Mouse (Mus musculus) midbrain, embryonic 13.5 days (tissue): ENCODE measurements at regions not wholly inside any gene's neighbourhood (a gene's known extent, or its start where the extent isn't known, plus 50 kb on each side); places are given as distances from the start of the nearest gene placed in this dataset.

Source experiments
- ATAC-seq: fragments of 200-750 bp; cut with Nextera tagmentation; 2 replicates; pipeline ENCODE4 v1.8.0; 2017; ENCODE audit warnings: mild to moderate bottlenecking, moderate TSS enrichment, moderate library complexity
- H3K27ac ChIP-seq: fragments of 300-500 bp; sonication (generic); 2 replicates; pipeline ENCODE4 v1.5.1; 2015; ENCODE audit warnings: inconsistent platforms, mild to moderate bottlenecking, moderate library complexity
- H3K27me3 ChIP-seq: fragments of 300-500 bp; sonication (generic); 2 replicates; pipeline ENCODE4 v1.6.1; 2015; ENCODE audit warnings: mild to moderate bottlenecking, inconsistent platforms
- H3K36me3 ChIP-seq: fragments of 300-500 bp; sonication (generic); 2 replicates; pipeline ENCODE4 v1.6.1; 2015; ENCODE audit warnings: mild to moderate bottlenecking, inconsistent platforms
- H3K4me1 ChIP-seq: fragments of 300-500 bp; sonication (generic); replicated peaks from 2 replicates; pipeline ENCODE4 v1.6.1; 2015; ENCODE audit warnings: inconsistent platforms
- H3K4me2 ChIP-seq: fragments of 300-500 bp; sonication (generic); replicated peaks from 2 replicates; pipeline ENCODE4 v1.6.1; 2015; ENCODE audit warnings: moderate library complexity, mild to moderate bottlenecking, inconsistent platforms
- H3K4me3 ChIP-seq: fragments of 300-500 bp; sonication (generic); replicated peaks from 2 replicates; pipeline ENCODE4 v1.5.1; 2015; ENCODE audit warnings: mild to moderate bottlenecking, inconsistent platforms
- H3K9ac ChIP-seq: fragments of 300-500 bp; sonication (generic); replicated peaks from 2 replicates; pipeline ENCODE4 v1.6.1; 2015; ENCODE audit warnings: mild to moderate bottlenecking, inconsistent platforms
- H3K9me3 ChIP-seq: fragments of 300-500 bp; sonication (generic); 2 replicates; pipeline ENCODE4 v1.6.1; 2016; ENCODE audit warnings: mild to moderate bottlenecking, inconsistent platforms
- WGBS: fragments of 180-500 bp; shearing (Covaris S2); methylation state at CpG from one replicate; pipeline ENCODE4 v1.1.7; 2015; 5-methylcytosine and 5-hydroxymethylcytosine counted together

GRCm38 (mm10) chr9:116338093-116338728, 163.1 kb upstream of the Tgfbr2 start:
- H3K9me3 ChIP-seq: peaks cover 3% of the 10 kb centered on the region; the same call in 1 of the 2 replicates
- WGBS: 88% methylated on average over 5 of the region's 5 CpGs
- no peaks in the 10 kb centered on the region for H3K36me3 ChIP-seq
- H3K27me3 ChIP-seq: no peaks in the 10 kb centered on the region
- no peak overlapping the region for H3K4me3 ChIP-seq
- no peak overlapping the region for H3K9ac ChIP-seq
- no peak overlapping the region for H3K27ac ChIP-seq
- H3K4me1 ChIP-seq: no peaks in the 10 kb centered on the region
- ATAC-seq: no peak
- no peak overlapping the region for H3K4me2 ChIP-seq

- H3K27me3 ChIP-seq: no peaks in the 10 kb centered on the region
- WGBS: 92% methylated on average over 8 of the region's 8 CpGs
- H3K9ac ChIP-seq: no peak overlapping the region
- no peaks in the 10 kb centered on the region for H3K36me3 ChIP-seq
- H3K9me3 ChIP-seq: peaks cover 3% of the 10 kb centered on the region; the same call in 1 of the 2 replicates
- no peak for ATAC-seq
- no peak overlapping the region for H3K4me3 ChIP-seq
- H3K27ac ChIP-seq: no peak overlapping the region
- H3K4me2 ChIP-seq: no peak overlapping the region
- H3K4me1 ChIP-seq: no peaks in the 10 kb centered on the region
Measured at GRCm38 (mm10) chr9:116337446-116338010, 162.4 kb upstream of the Tgfbr2 start.

DNA sequence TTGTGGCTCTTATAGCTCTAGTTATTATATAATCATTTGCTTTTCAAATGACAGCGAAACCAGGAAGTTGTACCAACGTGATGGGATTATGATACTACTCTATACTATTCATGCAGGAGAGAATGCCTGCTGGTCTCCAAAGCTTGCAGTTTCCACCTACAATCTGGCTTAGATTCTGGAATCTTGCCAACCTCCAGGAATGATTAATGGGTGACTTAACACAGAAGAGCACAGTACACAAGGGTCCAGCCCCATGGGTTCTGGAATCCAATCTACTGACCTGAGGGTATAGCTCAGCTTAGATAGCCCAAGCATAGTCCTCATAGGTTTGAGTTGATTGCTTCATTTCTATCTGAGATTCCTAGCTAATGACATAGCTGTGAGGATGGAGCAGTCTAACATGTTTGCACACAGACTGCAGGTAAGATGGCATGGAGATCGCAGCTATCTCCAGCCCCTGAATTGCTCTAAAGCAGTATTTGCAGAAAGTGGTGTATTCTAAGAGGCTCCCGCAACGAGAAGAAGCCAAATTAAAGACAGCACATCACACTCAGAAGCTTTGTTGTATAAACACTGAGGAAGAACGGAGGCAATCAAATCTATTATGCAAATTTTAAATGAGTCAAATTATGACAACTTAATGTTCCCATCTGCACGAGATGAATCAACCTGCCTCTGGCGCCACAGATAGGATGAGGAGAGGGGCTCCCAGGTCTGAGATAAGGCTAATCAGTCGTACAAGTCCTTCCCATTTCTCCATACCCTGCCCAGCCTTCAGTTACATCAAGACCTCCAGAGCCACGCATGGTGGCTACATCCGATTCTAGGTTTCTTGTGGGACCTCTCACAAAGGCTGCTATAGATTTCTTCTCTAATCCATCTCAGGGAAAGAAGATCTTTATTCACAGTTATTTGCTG, 160.7 kb upstream of the Tgfbr2 start:
- Histone ChIP-seq H3K27me3 (no peaks in the 10 kb centered on the region), H3K9me3 (peaks cover under 1% of the 10 kb centered on the region; the same call in 1 of the 2 replicates), H3K4me3 (no peak overlapping the region), H3K4me2 (no peak overlapping the region), H3K4me1 (no peaks in the 10 kb centered on the region), H3K36me3 (no peaks in the 10 kb centered on the region), H3K9ac (no peak overlapping the region), H3K27ac (no peak overlapping the region)
- WGBS: 92% methylated on average over 11 of the region's 11 CpGs
- ATAC-seq: no peak

DNA sequence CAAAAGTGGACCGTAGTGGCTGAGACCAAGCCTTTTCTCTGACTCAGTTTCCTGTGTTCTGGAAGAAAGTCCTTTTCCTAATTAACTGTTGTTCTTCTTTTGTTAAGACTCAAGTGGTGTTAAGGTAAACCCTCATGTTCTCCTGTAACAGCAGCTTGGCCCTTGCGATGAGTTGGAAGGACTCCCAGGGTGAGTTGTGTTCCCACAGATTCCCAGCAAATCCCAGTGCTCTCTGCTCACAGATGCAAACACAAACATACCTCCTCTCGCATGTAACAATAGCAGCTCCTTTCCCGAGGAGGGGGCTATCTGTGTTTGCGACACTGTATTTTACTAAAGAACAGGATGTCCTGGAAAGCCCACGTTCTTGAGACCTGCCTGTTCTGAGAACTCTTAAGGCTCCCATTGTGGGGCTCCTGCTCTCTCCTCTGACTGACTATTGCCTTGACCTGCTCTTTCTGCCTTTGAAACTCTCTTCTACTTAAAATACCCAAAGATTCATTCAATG, 158.8 kb upstream of the Tgfbr2 start:
- Histone ChIP-seq H3K9ac (no peak overlapping the region), H3K9me3 (no peaks in the 10 kb centered on the region; the same call in 1 of the 2 replicates), H3K36me3 (no peaks in the 10 kb centered on the region), H3K4me2 (no peak overlapping the region), H3K27ac (no peak overlapping the region), H3K4me1 (no peaks in the 10 kb centered on the region), H3K4me3 (no peak overlapping the region), H3K27me3 (no peaks in the 10 kb centered on the region)
- WGBS: 76% methylated on average over 6 of the region's 6 CpGs
- ATAC-seq: no peak

DNA sequence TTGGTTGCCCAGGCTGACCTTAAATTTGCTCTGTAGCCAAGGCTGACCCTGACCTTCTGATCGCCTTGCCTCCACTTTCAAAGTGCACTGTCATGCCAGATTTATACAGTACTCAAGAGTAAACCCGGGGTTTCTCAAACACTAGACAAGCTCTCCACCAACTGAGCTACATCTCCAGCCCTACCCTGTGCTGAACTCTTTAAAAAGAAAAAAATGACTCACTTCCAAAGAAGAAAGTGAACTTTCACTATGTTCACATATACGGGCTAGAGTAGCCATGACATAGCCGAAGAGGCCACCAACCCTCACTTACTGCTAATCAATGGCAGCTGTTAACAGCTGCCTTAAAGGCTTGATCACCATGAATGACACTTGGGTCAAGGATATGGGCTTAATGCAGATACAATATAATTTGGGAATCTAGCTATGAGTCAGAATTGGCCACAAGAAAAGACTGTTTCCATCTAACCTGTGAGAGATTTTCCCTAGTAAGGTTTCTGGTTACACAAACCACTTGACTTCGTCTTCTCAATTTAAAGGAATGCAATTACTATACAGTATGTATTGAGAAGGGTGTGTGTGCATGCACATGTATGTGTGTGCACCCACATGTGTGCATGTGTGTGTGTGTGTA, 157.4 kb upstream of the Tgfbr2 start:
- Histone ChIP-seq H3K36me3 (no peaks in the 10 kb centered on the region), H3K4me2 (no peak overlapping the region), H3K27ac (no peak overlapping the region), H3K9ac (no peak overlapping the region), H3K4me3 (no peak overlapping the region), H3K9me3 (no peaks in the 10 kb centered on the region), H3K27me3 (no peaks in the 10 kb centered on the region), H3K4me1 (no peaks in the 10 kb centered on the region)
- ATAC-seq: no peak
- WGBS: 91% methylated on average over 5 of the region's 5 CpGs

GRCm38 (mm10) chr9:116331406-116331805, 156.2 kb upstream of the Tgfbr2 start:
- Histone ChIP-seq H3K4me2 (no peak overlapping the region), H3K4me1 (no peaks in the 10 kb centered on the region), H3K9me3 (no peaks in the 10 kb centered on the region), H3K9ac (no peak overlapping the region), H3K4me3 (no peak overlapping the region), H3K27ac (no peak overlapping the region), H3K27me3 (no peaks in the 10 kb centered on the region), H3K36me3 (no peaks in the 10 kb centered on the region)
- ATAC-seq: no peak
- WGBS: 83% methylated on average over 2 of the region's 2 CpGs

- ATAC-seq: no peak
- Histone ChIP-seq H3K9ac (no peak overlapping the region), H3K27me3 (no peaks in the 10 kb centered on the region), H3K36me3 (no peaks in the 10 kb centered on the region), H3K4me1 (no peaks in the 10 kb centered on the region), H3K4me2 (no peak overlapping the region), H3K27ac (no peak overlapping the region), H3K9me3 (no peaks in the 10 kb centered on the region), H3K4me3 (no peak overlapping the region)
- 70% methylated on average over 5 of the region's 5 CpGs for WGBS
Measured at GRCm38 (mm10) chr9:116330796-116331195, 155.6 kb upstream of the Tgfbr2 start.

GRCm38 (mm10) chr9:116329147-116329546, 154.0 kb upstream of the Tgfbr2 start:
- no peaks in the 10 kb centered on the region for H3K36me3 ChIP-seq

DNA sequence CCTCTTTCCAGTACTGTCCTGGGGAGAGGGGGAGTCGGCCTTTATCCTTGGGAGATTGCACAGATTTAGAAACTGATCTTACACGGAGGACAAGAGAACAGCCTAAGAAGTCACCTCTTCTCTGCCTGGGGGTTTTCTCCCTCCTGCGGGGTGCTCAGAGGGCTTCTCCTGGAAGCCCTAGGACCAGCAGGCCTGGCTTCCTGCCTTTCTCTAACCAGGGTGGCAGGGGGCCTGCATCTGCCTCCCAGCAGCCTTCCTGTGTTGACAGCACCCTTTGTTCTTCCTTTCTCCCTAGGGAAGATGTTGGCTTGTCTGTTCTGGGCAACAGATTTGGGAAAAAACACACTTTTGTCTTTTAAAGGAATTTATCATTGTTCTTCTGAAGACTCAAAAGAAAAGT, 153.0 kb upstream of the Tgfbr2 start:
- 19% methylated on average over 2 of the region's 3 CpGs for WGBS
- Histone ChIP-seq H3K27me3 (no peaks in the 10 kb centered on the region), H3K27ac (no peak overlapping the region), H3K36me3 (no peaks in the 10 kb centered on the region), H3K9ac (no peak overlapping the region), H3K4me3 (no peak overlapping the region), H3K9me3 (no peaks in the 10 kb centered on the region), H3K4me1 (no peaks in the 10 kb centered on the region), H3K4me2 (no peak overlapping the region)
- no peak for ATAC-seq

More at GRCm38 (mm10) chr9:116329147-116329546, 154.0 kb upstream of the Tgfbr2 start:
- H3K27ac ChIP-seq: no peak overlapping the region
- no peak overlapping the region for H3K9ac ChIP-seq
- no peak overlapping the region for H3K4me3 ChIP-seq
- H3K27me3 ChIP-seq: no peaks in the 10 kb centered on the region
- no peak overlapping the region for H3K4me2 ChIP-seq
- H3K4me1 ChIP-seq: no peaks in the 10 kb centered on the region
- WGBS: 89% methylated on average over 5 of the region's 5 CpGs
- no peak for ATAC-seq
- H3K9me3 ChIP-seq: no peaks in the 10 kb centered on the region

DNA sequence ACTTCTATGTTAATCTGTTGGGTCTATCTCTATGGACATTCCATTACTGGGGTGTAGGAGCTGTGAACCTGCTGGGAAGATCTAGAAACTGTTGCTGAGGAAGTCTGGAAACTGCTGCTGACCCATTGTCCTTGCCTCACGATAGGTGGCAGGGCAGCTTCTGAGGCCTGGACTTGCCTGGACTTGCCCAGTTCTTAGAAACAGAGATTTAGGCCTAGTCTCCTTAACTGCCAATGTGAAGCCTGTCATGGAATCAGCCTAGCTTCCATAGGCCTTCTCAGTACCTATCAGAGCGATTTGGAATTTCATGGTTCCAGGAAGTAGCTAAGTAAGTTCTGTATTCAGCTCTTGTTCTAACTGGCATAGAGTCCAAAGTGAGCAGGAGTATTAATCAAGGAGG, 151.9 kb upstream of the Tgfbr2 start:
- H3K9me3 ChIP-seq: no peaks in the 10 kb centered on the region
- H3K27ac ChIP-seq: no peak overlapping the region
- no peak overlapping the region for H3K4me2 ChIP-seq
- no peaks in the 10 kb centered on the region for H3K36me3 ChIP-seq
- no peak overlapping the region for H3K4me3 ChIP-seq
- no peak for ATAC-seq
- H3K27me3 ChIP-seq: no peaks in the 10 kb centered on the region
- no peaks in the 10 kb centered on the region for H3K4me1 ChIP-seq
- H3K9ac ChIP-seq: no peak overlapping the region
- 97% methylated on average over 2 of the region's 2 CpGs for WGBS

DNA sequence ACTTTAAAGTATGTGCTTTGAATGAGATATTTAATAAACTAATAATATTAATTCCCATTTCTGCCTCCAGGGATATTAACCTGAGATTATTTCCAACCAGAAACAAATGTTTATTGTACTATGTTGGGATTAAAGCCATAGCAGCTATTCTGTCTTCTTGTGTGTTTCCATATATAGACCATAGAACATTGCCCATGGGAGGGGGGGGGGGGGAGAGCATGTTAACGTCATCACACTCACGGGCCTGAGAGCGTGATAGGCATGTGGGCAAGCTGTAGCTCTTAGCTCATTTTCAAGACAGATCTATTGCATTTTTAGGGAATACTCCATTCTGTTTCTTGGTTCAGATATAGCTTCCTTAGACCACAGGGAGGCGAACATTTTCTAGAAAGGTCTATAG, 149.8 kb upstream of the Tgfbr2 start:
- WGBS: 93% methylated on average over 4 of the region's 4 CpGs
- Histone ChIP-seq H3K9me3 (no peaks in the 10 kb centered on the region), H3K27ac (no peak overlapping the region), H3K4me2 (no peak overlapping the region), H3K9ac (no peak overlapping the region), H3K27me3 (no peaks in the 10 kb centered on the region), H3K36me3 (no peaks in the 10 kb centered on the region), H3K4me3 (no peak overlapping the region), H3K4me1 (no peaks in the 10 kb centered on the region; the same call in 1 of the 2 replicates)
- ATAC-seq: no peak
